In genomic region chr4:101217026-101217540, GRCm38 (mm10) we compare ENCODE assay signal across 16 mouse cellular contexts. TPM values are rescaled to one million over a fixed set of nuclear protein-coding genes. Genes with fewer than 3 reads are reported as not detected.
A peak's percentile ranks its signal among the peaks of the same experiment; 100 is the strongest.
DNase-seq lines count a peak whose midpoint lies in the region; ATAC-seq lines count a peak whose summit lies in the region.
"Had no signal": no experiment of that assay in that cellular context is flagged by ENCODE, and none has a peak within 500 bp of the region (broad histone marks: within the 10 kb centered on the region; RNA-seq: fewer than 3 reads in every experiment).

No protein-coding gene starts in this region.

- no peaks in the 10 kb centered on the region for H3K27me3 ChIP-seq in lung, embryonic 15.5 days
- H3K27me3 ChIP-seq in liver, embryonic 11.5 days (replicated peaks; ENCODE audit: control insufficient read depth, insufficient read depth, low read length) = no peaks in the 10 kb centered on the region
- H3K27me3 ChIP-seq: embryonic facial prominence, embryonic 15.5 days; kidney, embryonic 15.5 days; limb, embryonic 12.5 days had no signal

- no peak overlapping the region for H3K4me3 ChIP-seq in lung, embryonic 15.5 days
- no peak overlapping the region for H3K4me3 ChIP-seq in liver, embryonic 11.5 days (ENCODE audit: low read depth, low read length)
- H3K4me3 ChIP-seq: embryonic facial prominence, embryonic 15.5 days; hindbrain, embryonic 10.5 days; kidney, embryonic 15.5 days; limb, embryonic 12.5 days had no signal

- H3K9ac ChIP-seq in lung, embryonic 15.5 days = no peak overlapping the region
- no peak overlapping the region for H3K9ac ChIP-seq in liver, embryonic 11.5 days (ENCODE audit: low read depth, low read length)
- H3K9ac ChIP-seq: embryonic facial prominence, embryonic 15.5 days; kidney, embryonic 15.5 days; limb, embryonic 12.5 days had no signal

- 47% methylated on average over 2 of the region's 2 CpGs for WGBS in lung, embryonic 15.5 days
- WGBS in liver, embryonic 11.5 days = 71% methylated on average over 2 of the region's 2 CpGs

- ATAC-seq in lung, embryonic 15.5 days (ENCODE audit: borderline replicate concordance, extremely low read depth, low FRiP score, low TSS enrichment) = 0 out of 2 replicates have a peak, but pooled peaks have one; percentile 46
- peak; percentile 76 for ATAC-seq in liver, embryonic 11.5 days (replicated peaks; ENCODE audit: low FRiP score)
- 0 out of 2 replicates have a peak, but pooled peaks have one; percentile 18 for ATAC-seq in neutrophil, adult 5-6 weeks (ENCODE audit: extremely low read depth, insufficient number of reproducible peaks, low FRiP score, poor library complexity, severe bottlenecking)
- ATAC-seq: forebrain, embryonic 16.5 days; midbrain, embryonic 16.5 days had no signal

- no peak overlapping the region for H3K4me2 ChIP-seq in lung, embryonic 15.5 days
- H3K4me2 ChIP-seq in liver, embryonic 11.5 days = no peak overlapping the region
- H3K4me2 ChIP-seq: embryonic facial prominence, embryonic 15.5 days; kidney, embryonic 15.5 days; limb, embryonic 12.5 days had no signal

- H3K9me3 ChIP-seq in lung, embryonic 15.5 days = no peaks in the 10 kb centered on the region
- H3K9me3 ChIP-seq in liver, embryonic 11.5 days (ENCODE audit: control insufficient read depth, low read length) = no peaks in the 10 kb centered on the region
- H3K9me3 ChIP-seq: embryonic facial prominence, embryonic 15.5 days; hindbrain, embryonic 10.5 days; kidney, embryonic 15.5 days; limb, embryonic 12.5 days had no signal

- H3K4me1 ChIP-seq in lung, embryonic 15.5 days = peaks cover 20% of the 10 kb centered on the region
- H3K4me1 ChIP-seq in liver, embryonic 11.5 days (replicated peaks; ENCODE audit: control insufficient read depth, insufficient read depth, low read length) = peaks cover 8% of the 10 kb centered on the region
- H3K4me1 ChIP-seq: embryonic facial prominence, embryonic 15.5 days; limb, embryonic 12.5 days had no signal

- no peak for DNase-seq in lung, postnatal 14 days
- peak; percentile 61 for DNase-seq in T-cell, adult 2 months (ENCODE audit: low spot score)
- DNase-seq in liver, embryonic 11.5 days (ENCODE audit: low spot score) = peak; percentile 24
- DNase-seq in frontal cortex, adult 2 months (ENCODE audit: extremely low spot score in 1 of 2, low spot score in 1 of 2) = no peak
- DNase-seq in cerebellum, adult 9-10 months = no peak
- no peak for DNase-seq in right cerebral cortex, adult 2 months (ENCODE audit: low spot score in 2 of 2)
- DNase-seq: cerebellum, postnatal 36 days; right cerebral cortex, postnatal 4 days had no signal

- H3K27ac ChIP-seq in lung, embryonic 15.5 days = no peak overlapping the region
- peak overlapping the region; percentile 50; the same call in 1 of the 2 replicates for H3K27ac ChIP-seq in liver, embryonic 11.5 days (ENCODE audit: low read depth, low read length)
- H3K27ac ChIP-seq: embryonic facial prominence, embryonic 15.5 days; hindbrain, embryonic 10.5 days; kidney, embryonic 15.5 days; limb, embryonic 12.5 days had no signal

- no peaks in the 10 kb centered on the region for H3K36me3 ChIP-seq in lung, embryonic 15.5 days
- H3K36me3 ChIP-seq in liver, embryonic 11.5 days (ENCODE audit: control insufficient read depth, insufficient read depth, low read length) = no peaks in the 10 kb centered on the region
- H3K36me3 ChIP-seq: embryonic facial prominence, embryonic 15.5 days; hindbrain, embryonic 10.5 days; kidney, embryonic 15.5 days; limb, embryonic 12.5 days had no signal

RNA-seq across cellular contexts. Expression of gene Jak1, which starts 48.0 kb away (rescaled TPM):
- polyA plus RNA-seq in lung, embryonic 15.5 days (2015; fragmentation: Nextera tagmentation; extraction: Ambion mirVana) = 75.1 and 84.6 TPM in 2 replicates
- polyA plus RNA-seq in liver, embryonic 11.5 days (2014; fragmentation: Nextera tagmentation; extraction: Ambion mirVana) = 80.0 and 83.0 TPM in 2 replicates
- 310 and 328 TPM in 2 replicates for total RNA-seq in neutrophil, adult 5-6 weeks (2017)
- 62.9 and 70.1 TPM in 2 replicates for polyA plus RNA-seq in frontal cortex, adult 2 months (2012; rRNA removed)

Comparison
In these comparisons a context has a peak if more than half of its experiments do, and no peak if none do; other contexts are left out.
1. ATAC-seq: peak in every context shown above with its lines; median percentile 76 in liver, embryonic 11.5 days; 46 in lung, embryonic 15.5 days; 18 in neutrophil, adult 5-6 weeks.
2. DNase-seq: peak in T-cell, adult 2 months (single experiment) and liver, embryonic 11.5 days (single experiment); none in lung, postnatal 14 days (single experiment), frontal cortex, adult 2 months (0 of 2), cerebellum, adult 9-10 months (single experiment) and right cerebral cortex, adult 2 months (0 of 2).